Mouse (Mus musculus) heart, adult 9 months (tissue): ENCODE results near the gene Ltbp1.
A peak's percentile ranks its signal among the peaks of the same experiment; 100 is the strongest.

Source experiments
- DNase-seq, 2 experiments: peaks; one replicate each; pipeline ENCODE4 v3.0.0; 2022; ENCODE audit warnings: low spot score in 2 of 2

Gene Ltbp1

DNA sequence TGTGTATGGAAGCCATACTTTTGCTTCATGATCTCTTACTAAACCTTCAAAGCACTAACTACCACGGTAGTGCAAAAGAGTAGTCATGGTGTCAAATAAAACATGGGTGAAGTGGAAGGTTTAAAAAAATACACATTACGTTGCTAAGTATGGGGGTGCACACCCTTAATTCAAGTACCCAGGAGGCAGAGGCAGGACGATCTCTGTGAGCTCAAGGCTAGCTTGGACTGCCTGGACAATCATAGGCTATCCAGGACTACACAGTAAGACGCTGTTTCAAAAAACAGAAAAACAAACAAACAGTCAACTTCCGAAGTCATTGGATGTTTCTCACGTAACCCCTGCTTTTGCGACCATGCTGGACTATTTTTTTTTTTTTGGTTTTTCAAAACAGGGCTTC lies 354.7 kb downstream of the Ltbp1 start:
- no peak for DNase-seq

- no peak for DNase-seq
Observed at GRCm38 (mm10) chr17:75366332-75366731, 361.0 kb downstream of the Ltbp1 start.

- no peak for DNase-seq
Observed at GRCm38 (mm10) chr17:75367486-75368155, 362.3 kb downstream of the Ltbp1 start.

DNA sequence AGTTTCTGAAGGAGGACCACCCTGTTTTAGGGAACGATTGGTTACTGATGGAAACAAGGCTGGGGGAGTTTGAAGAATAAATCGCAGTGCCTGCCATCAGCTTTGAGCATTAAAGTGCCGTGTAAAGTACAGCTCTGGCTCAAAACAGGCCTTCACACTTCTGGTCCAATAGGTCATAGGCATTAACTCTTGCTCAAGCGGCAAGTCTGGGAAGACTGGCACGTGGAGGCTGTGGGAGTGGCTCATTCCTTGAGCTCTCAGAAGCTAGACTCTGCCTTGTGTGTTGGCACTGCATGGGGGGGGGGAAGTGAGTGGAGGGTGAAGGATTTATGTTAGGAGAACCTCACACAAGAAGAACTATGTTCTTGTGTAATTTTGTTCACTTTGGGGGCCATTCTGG lies 363.2 kb downstream of the Ltbp1 start:
- no peak for DNase-seq

GRCm38 (mm10) chr17:75369351-75369750 lies 364.0 kb downstream of the Ltbp1 start:
- DNase-seq: peak in 1 of 2 experiments; percentile 19

DNA sequence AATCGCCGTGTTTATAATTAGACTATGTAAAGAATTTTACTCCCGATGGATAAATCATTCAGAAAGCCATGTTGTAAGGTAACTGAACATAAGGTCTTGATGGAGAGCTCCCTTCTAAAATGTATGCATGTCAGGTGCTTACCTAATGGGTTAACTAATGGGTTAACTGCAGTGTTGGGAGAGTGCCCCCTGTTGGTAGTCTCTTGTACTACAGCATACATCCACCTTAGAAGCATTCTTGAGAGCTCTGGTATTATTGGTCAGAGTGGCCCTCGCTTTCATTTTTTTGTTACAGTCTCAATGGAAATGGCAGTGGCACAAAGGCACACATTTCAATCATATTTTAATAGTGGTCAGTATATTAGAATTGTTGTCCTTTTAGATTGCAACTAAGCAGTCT lies 364.8 kb downstream of the Ltbp1 start:
- no peak for DNase-seq

DNA sequence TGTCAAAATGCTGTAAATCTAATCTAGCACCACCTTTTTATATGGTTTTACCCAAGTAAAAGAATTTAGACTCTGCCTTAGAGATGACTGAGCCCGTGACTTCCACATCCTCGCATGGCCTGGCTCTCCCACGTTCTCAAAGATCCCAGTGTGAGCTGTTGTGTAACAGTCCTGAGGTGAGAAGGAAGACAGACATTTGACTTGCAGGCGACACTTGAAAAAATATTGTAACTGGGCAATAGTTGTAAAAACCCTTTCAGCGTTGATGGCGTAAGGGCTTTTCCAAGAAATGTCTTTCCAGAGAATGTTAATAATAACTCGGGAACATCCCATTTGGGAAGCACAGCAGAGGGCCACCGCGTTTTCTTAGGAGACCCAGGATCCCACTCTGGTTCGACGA lies 366.3 kb downstream of the Ltbp1 start:
- no peak for DNase-seq

GRCm38 (mm10) chr17:75372371-75372770 lies 367.0 kb downstream of the Ltbp1 start:
- peak; percentile 13 to 16 for DNase-seq

DNA sequence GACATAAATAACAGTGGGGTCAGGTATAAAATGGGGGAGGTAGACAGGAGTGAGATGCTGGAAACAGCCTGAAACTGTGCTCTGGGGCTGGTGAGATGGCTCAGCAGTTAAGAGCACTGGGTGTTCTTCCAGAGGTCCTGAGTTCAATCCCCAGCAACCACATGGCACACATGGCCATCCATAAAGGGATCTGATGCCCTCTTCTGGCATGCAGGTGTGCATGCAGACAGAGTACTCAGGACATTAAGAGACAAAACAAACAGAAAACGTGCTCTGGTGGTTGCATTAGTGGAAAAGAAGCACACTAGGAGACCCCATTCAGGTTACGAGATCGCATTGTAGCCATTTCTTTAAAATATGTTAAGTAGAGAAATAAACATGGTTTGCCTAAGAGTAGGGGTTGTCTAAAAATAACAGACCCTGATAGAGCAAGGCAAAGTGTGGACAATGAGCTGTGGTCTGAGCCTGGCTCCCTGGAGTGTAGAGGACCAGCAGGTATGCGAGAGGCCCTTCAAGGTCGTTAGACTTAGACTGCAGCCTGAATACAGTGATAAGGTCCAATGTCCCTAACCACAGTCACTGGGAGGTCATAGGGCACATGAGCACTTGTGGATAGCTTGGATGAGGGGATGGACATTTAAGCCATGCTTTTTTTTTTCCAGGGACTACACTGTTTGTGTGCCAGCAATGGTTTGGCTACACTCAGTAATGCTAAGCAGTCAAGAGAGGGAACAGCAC lies 369.1 kb downstream of the Ltbp1 start:
- no peak for DNase-seq

DNA sequence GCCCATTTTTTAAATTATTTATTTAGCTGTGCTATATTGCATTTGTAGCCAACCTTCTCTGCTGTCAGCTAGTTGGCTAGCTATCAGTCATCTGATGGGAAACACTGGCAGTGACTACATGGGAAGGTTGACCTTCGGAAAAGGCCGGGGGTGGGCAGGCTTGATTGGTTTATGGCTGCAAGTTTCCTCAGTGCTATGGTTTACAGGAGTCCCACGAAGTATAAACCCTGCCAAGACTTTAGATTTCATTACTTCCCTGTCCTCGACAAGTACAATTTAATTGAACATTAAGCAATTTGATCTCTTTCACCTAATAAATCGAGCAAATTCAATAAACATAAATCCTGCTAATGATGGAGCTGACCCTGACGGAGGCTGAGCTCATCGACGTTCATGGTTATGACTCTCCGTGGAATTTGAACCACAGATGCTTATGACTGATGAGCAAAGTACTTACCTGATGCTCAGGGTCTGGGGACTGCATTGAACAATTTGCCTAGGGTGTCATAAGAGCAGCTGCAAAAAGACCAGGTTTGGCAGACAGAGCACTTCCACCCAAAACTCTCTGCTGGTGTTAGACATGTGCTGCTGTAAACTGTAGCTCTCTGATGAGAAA lies 373.0 kb downstream of the Ltbp1 start:
- no peak for DNase-seq

GRCm38 (mm10) chr17:75380167-75380566 lies 374.8 kb downstream of the Ltbp1 start:
- no peak for DNase-seq

DNA sequence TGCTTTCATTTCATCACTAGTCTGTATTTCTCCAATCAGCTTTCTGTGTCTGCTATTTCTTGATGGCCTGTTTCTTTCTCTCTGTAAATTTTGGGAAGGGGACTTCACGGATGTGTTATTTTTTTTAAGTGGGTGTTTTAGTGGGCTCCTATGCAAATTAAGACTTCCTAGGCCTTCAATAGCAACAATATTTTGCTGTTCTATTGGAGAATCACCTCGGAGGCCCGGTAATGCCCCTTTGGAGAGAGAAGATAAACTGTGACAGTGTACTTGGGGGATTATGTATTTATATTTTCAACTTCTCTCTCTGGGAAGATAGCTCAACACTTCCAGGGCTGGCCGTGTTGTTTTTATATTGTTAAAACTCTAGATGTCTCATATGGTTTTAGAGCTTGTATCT lies 383.0 kb downstream of the Ltbp1 start:
- no peak for DNase-seq

DNA sequence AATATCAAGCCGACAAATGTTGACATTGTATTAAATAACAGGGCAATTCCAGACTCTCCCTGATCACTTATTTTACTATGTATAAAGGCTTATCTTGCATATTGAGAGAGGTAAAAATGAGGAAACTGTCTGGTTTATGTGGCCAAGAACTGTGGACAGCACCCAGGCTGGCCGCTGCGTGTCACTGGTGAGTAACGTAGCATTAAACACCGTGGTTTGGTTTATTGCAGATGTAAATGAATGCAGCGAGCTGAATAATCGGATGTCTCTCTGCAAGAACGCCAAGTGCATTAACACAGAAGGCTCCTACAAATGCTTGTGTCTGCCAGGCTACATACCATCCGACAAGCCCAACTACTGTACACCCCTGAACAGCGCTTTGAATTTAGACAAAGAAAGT lies 384.8 kb downstream of the Ltbp1 start:
- no peak for DNase-seq

DNA sequence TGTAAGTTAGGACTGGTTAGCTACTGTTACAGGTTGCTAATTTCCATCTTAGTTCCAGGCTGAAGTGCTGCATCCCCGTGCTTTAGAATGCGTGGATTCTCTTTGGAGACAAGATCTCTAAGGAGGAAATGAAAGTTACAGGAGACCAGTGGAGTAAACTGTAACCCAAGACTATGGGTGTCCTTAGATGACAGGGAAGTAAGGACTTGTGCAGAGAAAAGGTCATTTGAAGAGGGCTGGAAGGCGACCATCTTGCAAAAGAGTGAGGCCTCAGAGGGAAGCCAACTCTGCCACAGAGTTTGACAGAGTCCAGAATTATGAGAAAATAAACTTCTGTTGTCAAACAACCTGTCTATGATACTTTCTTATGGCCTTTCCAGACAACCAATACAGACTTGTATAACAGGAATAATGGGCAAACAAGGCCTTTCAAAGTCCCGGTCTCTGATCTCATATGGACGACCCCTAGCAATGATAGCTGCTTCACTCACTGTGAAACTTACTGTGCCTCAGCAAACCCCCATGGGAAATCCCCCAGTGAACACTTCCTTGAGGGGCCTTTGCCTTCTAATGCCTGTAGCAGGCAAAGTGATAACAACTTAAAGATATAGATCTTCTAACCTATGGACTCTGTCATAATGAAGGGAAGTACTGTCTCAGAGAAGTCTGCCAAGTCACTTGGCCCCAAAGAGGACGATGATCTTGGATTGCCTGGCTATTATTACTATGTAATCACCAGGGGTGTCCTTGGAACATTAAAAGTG lies 386.2 kb downstream of the Ltbp1 start:
- DNase-seq: no peak

DNA sequence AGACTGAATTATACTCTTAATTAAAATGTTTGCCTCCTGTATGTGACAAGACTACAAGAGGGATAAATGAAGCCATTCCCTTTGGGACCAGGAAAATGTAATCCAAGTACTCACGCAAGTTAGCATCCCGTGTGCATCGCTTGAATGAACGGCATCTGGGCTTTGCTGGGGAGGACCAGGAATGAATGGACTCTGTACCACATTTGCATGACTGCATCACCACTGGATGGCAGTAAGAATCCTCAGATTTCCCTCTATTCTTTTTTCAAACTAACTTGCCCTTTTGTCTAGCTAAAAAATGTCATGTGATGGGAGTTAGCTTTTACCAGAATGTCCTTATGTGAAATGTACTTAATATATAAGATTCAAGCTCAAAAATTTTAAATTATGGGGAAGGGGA lies 401.0 kb downstream of the Ltbp1 start:
- peak in 1 of 2 experiments; percentile 18 for DNase-seq

- no peak for DNase-seq
Observed at GRCm38 (mm10) chr17:75416861-75417260, 411.5 kb downstream of the Ltbp1 start.

DNA sequence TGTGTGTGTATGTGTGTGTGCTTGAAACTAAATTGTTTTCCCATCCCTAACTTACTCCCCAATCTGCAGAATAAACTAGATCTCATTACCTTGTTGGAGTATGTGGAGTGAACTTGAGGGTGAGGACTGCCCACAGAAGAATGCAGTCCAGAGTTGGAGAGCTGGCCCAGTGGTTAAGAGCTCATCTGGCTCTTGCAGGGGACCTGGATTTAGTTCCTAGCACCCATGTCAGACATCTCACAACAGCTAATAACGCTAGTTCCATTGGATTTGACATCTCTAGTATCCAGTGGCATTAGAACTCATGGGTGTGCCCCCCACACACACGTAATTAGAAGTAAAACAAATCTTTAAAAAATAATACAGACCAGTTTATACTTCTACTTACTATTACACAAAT lies 428.8 kb downstream of the Ltbp1 start:
- DNase-seq: no peak

- no peak for DNase-seq
Observed at GRCm38 (mm10) chr17:75434871-75435270, 429.5 kb downstream of the Ltbp1 start.

GRCm38 (mm10) chr17:75435599-75435998 lies 430.2 kb downstream of the Ltbp1 start, which contains the start of gene Rasgrp3:
TSS of gene Rasgrp3 (plus strand) at chr17:75435896.
- peak; percentile 63 to 80 for DNase-seq

DNA sequence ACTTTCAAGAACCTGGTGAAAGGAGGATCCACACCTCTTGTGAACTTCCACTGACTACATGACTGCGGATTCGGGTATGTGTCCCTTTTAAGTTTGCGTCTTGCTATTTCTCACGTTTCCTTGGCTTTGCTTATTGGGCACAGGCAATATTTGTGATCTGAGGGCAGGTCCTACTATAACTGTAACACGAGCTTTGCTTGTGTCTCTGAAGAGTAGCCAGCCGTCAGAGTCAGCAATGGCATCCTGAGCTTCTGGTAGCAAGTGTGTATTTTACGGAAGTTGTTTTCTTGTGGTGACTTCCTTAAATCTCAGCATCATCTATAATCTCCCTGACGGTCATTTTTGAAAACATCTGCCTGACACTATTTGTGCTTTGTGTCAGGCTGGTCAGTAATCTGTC lies 430.7 kb downstream of the Ltbp1 start:
- peak in 1 of 2 experiments; percentile 23 for DNase-seq

- no peak for DNase-seq
Observed at GRCm38 (mm10) chr17:75436819-75437218, 431.5 kb downstream of the Ltbp1 start.

GRCm38 (mm10) chr17:75437239-75437750 lies 431.9 kb downstream of the Ltbp1 start:
- peak in 1 of 2 experiments; percentile 11 for DNase-seq
